Mouse (Mus musculus) embryonic fibroblast, embryonic 13.5 days (primary cell): ENCODE results near the gene Psmc5.

ENCODE experiments used
- CTCF ChIP-seq: IDR thresholded peaks from 2 replicates; pipeline ENCODE4 v1.5.1; 2011; ENCODE audit warnings: mild to moderate bottlenecking, control low read depth, low read length, moderate library complexity, borderline replicate concordance; ENCODE audit not compliant: insufficient read depth
- POLR2A ChIP-seq: IDR thresholded peaks from 2 replicates; pipeline ENCODE4 v1.6.1; 2011; ENCODE audit warnings: low read depth, mild to moderate bottlenecking, control low read depth, low read length, moderate library complexity

GRCm38 (mm10) chr11:106269060-106269431 lies 13.1 kb downstream of the Psmc5 start:
- no peak for TF ChIP-seq CTCF
- TF ChIP-seq POLR2A, result no peak
